Mouse (Mus musculus) lung, postnatal 0 days (tissue): Measurements from ENCODE around the gene Arih2. TPM values are rescaled to one million over a fixed set of nuclear protein-coding genes. Genes with fewer than 3 reads are reported as not detected.
A peak's percentile ranks its signal among the peaks of the same experiment; 100 is the strongest.

Experiments used
- ATAC-seq: fragments of 200-750 bp; cut with Nextera tagmentation; 2 replicates; pipeline ENCODE4 v1.8.0; 2017; ENCODE audit warnings: moderate library complexity
- DNase-seq: peaks from one replicate; pipeline ENCODE4 v3.0.0-alpha.2; 2016; ENCODE audit warnings: low spot score
- H3K27ac ChIP-seq: fragments of 300-500 bp; sonication (generic); 2 replicates; pipeline ENCODE4 v1.5.1; 2014; ENCODE audit warnings: antibody characterized with exemption, mild to moderate bottlenecking, low read length, mixed read lengths
- H3K27me3 ChIP-seq: fragments of 300-500 bp; sonication (generic); replicated peaks from 2 replicates; pipeline ENCODE4 v1.6.1; 2014; ENCODE audit warnings: low read length, mixed read lengths; ENCODE audit not compliant: insufficient read depth
- H3K36me3 ChIP-seq: fragments of 300-500 bp; sonication (generic); 2 replicates; pipeline ENCODE4 v1.6.1; 2014; ENCODE audit warnings: low read length, mixed read lengths; ENCODE audit not compliant: insufficient read depth
- H3K4me1 ChIP-seq: fragments of 300-500 bp; sonication (generic); 2 replicates; pipeline ENCODE4 v1.6.1; 2014; ENCODE audit warnings: antibody characterized with exemption, low read depth, low read length, mixed read lengths; ENCODE audit not compliant: insufficient read depth
- H3K4me2 ChIP-seq: fragments of 300-500 bp; sonication (generic); replicated peaks from 2 replicates; pipeline ENCODE4 v1.6.1; 2014; ENCODE audit warnings: low read depth, mild to moderate bottlenecking, low read length, moderate library complexity, mixed read lengths
- H3K4me3 ChIP-seq: fragments of 300-500 bp; sonication (generic); 2 replicates; pipeline ENCODE4 v1.5.1; 2014; ENCODE audit warnings: low read depth, low read length
- H3K9ac ChIP-seq: fragments of 300-500 bp; sonication (generic); replicated peaks from 2 replicates; pipeline ENCODE4 v1.6.1; 2014; ENCODE audit warnings: low read depth, mild to moderate bottlenecking
- H3K9me3 ChIP-seq: fragments of 300-500 bp; sonication (generic); 2 replicates; pipeline ENCODE4 v1.6.1; 2016; ENCODE audit warnings: low read length, mixed read lengths
- CTCF ChIP-seq: IDR thresholded peaks from 2 replicates; pipeline ENCODE4 v1.5.1; 2016; ENCODE audit warnings: antibody characterized with exemption, mild to moderate bottlenecking
- EP300 ChIP-seq: IDR thresholded peaks from 2 replicates; pipeline ENCODE4 v1.6.1; 2016; ENCODE audit warnings: antibody characterized with exemption, mild to moderate bottlenecking, control low read depth
- WGBS: fragments of 180-500 bp; shearing (Covaris S2); extraction: QIAGEN DNeasy Blood & Tissue Kit; methylation state at CpG from one replicate; pipeline ENCODE4 v1.1.7; 2014; 5-methylcytosine and 5-hydroxymethylcytosine counted together
- polyA plus RNA-seq: library from polyadenylated mRNA; unstranded; fragments of >200 nt; fragmentation: Nextera tagmentation; extraction: Ambion mirVana; gene quantifications from 2 replicates; pipeline ENCODE4 v1.2.1, GENCODE M21; 2015

The Arih2 gene
- polyA plus RNA-seq, 1 experiment from 2014 or later: 31.1 TPM

DNA sequence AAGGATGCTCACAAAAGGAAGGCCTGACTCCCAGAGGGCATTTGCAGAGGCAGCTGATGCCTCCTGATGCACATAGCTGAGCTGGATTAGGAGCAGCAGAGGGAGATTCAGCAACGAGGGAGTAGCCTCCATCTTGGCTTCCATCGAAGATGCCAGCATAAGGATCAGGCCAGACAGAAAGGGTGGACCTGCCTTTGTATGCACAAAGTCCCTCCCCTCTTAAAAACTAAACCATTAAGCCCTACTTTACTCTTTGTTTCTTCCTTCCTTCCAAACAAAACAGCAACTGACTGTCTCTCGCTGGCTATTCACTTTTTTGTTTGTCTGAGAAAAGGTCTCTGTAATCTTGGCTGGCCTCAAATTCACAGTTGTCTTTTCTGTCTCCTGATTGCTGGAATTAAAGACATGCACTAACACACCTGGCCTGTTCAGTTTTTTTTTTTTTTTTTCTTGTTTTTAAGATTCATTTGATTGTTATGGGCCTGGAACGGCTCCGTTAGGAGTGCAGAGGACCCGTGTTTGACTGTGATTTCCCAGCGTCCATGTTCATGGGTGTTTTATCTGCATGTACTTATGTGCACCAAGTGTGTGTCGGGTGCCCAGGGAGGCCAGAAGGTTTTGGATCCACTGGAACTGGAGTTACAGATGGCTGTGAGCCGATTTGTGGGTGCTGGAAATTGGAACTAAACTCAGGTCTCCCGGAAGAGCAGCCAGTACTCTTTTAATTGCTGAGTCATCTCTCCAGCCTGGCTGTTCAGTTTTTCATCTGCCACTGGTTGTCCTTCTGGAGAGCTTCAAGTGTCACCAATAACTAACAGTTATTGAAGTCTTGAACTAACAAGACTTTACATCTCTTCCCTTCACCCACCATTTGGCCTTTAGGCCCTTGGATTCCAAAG is 5.6 kb upstream of the Arih2 start:
- no peaks in the 10 kb centered on the region for H3K27me3 ChIP-seq
- TF ChIP-seq CTCF (no peak), EP300 (no peak)
- 76% methylated on average over 10 of the region's 10 CpGs for WGBS

DNA sequence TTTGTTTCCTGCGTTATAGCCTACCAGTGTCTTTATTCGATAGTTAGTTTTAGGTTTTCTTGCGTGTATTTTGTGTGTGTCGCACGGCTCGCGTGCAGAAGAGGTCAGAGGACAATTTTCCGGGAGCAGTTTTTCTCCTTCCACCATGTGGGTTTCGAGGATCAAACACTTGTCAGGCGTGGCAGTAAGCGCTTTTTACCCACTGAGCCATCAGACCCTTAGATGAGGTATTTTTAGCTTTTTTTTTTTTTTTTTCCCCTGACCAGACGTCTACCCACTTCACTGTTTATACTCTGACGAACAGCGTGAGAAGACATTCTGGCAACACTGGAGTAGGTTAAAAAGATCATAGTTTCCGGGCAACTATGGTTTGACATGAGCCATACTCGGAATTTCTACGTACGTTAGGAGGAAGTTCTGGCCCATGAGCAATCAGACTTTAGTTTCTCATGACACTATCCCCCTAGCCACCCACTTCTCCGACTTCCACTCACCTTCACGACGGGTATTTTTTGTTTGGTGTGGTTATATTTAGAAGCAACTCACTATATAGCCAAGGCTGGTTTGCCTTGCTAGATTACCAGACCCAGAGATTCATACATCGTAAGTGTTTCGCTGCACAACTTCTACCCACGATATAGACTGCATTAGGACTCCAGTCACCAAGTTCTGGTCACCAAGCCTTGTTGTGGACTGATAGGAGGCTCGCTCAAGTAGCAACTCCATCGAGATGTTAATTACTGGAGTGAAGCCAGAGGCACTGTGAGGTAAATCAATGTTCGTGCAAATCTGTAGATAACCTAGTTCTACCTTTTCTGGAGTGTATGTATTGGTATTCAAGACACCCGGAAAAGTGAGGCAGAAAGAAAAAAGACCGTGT is 615 bp upstream of the Arih2 start:
- peak overlapping the region; percentile 92 for H3K9ac ChIP-seq
- TF ChIP-seq CTCF (no peak), EP300 (no peak)
- peak; percentile 74 for DNase-seq
- 17% methylated on average over 29 of the region's 29 CpGs for WGBS
- peaks cover 11% of the 10 kb centered on the region; the same call in 1 of the 2 replicates for H3K4me1 ChIP-seq
- peak; percentile 27 for ATAC-seq
- H3K27me3 ChIP-seq: no peaks in the 10 kb centered on the region
- peak overlapping the region; percentile 69 for H3K4me2 ChIP-seq
- peak overlapping the region; percentile 98 for H3K27ac ChIP-seq
- H3K4me3 ChIP-seq: peak overlapping the region; percentile 93
- no peaks in the 10 kb centered on the region for H3K36me3 ChIP-seq
- H3K9me3 ChIP-seq: no peaks in the 10 kb centered on the region

More for the DNA sequence above, 5.6 kb upstream of the Arih2 start:
- no peak overlapping the region for H3K9ac ChIP-seq
- no peaks in the 10 kb centered on the region for H3K36me3 ChIP-seq
- DNase-seq (no peak), ATAC-seq (no peak)
- no peaks in the 10 kb centered on the region; the same call in 1 of the 2 replicates for H3K4me1 ChIP-seq
- no peak overlapping the region for H3K4me2 ChIP-seq
- no peak overlapping the region for H3K27ac ChIP-seq
- no peaks in the 10 kb centered on the region for H3K9me3 ChIP-seq
- H3K4me3 ChIP-seq: no peak overlapping the region

DNA sequence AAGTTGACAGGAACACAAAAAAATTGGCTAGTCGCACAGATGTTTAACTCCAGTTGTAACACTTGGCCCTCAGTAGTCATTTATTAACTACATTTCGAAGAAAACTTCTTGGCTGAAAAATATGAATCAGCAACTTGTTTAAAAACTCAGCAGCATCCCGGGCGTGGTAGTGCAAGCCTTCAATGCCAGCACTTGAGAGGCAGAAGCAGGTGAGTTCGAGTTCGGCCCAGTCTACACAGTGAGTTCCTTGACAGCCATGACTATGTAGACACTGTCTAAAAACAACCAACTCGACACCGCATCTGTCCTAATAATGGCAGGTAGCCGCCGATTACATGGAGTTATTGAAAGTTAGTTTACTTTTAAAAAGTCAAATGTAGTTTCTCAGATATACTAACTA is 1.0 kb downstream of the Arih2 start:
- Histone ChIP-seq H3K9me3 (no peaks in the 10 kb centered on the region), H3K9ac (peak overlapping the region; percentile 92), H3K36me3 (no peaks in the 10 kb centered on the region), H3K27ac (peak overlapping the region; percentile 98), H3K4me1 (peaks cover 11% of the 10 kb centered on the region; the same call in 1 of the 2 replicates), H3K27me3 (no peaks in the 10 kb centered on the region), H3K4me3 (peak overlapping the region; percentile 93), H3K4me2 (peak overlapping the region; percentile 69)
- peak; percentile 57 for DNase-seq
- 21% methylated on average over 10 of the region's 10 CpGs for WGBS
- TF ChIP-seq CTCF (no peak), EP300 (no peak)
- ATAC-seq: no peak

DNA sequence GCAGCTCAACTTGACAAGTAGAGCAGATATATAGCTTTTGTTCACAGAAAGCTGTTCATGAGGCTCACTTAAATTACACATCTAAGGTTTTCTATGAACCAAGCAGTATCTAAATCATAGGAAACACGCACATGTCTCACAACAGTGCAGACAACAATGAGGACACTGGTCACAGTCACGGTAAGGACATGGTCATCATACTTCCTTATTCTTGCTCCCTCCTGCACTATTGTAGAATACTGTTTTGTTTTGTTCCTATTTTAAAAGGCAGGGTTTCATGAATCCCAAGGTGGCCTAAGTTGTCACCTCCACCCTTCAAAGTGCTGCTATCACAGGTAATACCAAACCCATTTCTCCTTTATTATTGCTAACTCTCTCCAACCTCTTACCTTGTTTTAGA is 9.4 kb downstream of the Arih2 start:
- Histone ChIP-seq H3K9ac (no peak overlapping the region), H3K27me3 (no peaks in the 10 kb centered on the region), H3K36me3 (peaks cover 13% of the 10 kb centered on the region; the same call in 1 of the 2 replicates), H3K9me3 (no peaks in the 10 kb centered on the region), H3K4me1 (no peaks in the 10 kb centered on the region), H3K4me3 (no peak overlapping the region), H3K27ac (no peak overlapping the region), H3K4me2 (no peak overlapping the region)
- 85% methylated on average over 2 of the region's 2 CpGs for WGBS
- DNase-seq (no peak), ATAC-seq (no peak)
- no peak for TF ChIP-seq EP300

DNA sequence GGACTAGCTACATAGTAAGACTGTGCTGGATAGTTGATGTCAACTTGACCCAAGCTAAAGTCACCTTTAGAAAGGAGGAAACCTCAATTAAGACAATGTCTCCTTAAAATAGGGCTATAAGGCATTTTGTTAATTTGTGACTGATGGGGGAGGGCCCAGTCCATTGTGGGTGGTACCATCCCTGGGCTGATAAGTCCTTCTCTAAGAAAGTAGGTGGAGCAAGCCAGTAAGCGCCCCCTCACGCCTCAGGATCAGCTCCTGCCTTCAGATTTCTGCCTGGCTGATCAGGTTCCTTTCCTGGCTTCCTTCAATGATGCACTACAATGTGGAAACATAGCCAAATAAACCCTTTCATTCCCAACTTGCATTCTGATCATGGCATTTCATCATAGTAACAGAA is 13.8 kb downstream of the Arih2 start:
- no peak for ATAC-seq
- no peak overlapping the region for H3K4me2 ChIP-seq
- peaks cover 3% of the 10 kb centered on the region; the same call in 1 of the 2 replicates for H3K4me1 ChIP-seq
- TF ChIP-seq CTCF (no peak), EP300 (no peak)
- no peaks in the 10 kb centered on the region for H3K9me3 ChIP-seq
- no peaks in the 10 kb centered on the region for H3K27me3 ChIP-seq
- H3K9ac ChIP-seq: no peak overlapping the region
- no peak overlapping the region for H3K4me3 ChIP-seq
- DNase-seq: no peak
- H3K36me3 ChIP-seq: peaks cover 7% of the 10 kb centered on the region; the same call in 1 of the 2 replicates
- WGBS: 76% methylated on average over 2 of the region's 2 CpGs
- H3K27ac ChIP-seq: no peak overlapping the region

DNA sequence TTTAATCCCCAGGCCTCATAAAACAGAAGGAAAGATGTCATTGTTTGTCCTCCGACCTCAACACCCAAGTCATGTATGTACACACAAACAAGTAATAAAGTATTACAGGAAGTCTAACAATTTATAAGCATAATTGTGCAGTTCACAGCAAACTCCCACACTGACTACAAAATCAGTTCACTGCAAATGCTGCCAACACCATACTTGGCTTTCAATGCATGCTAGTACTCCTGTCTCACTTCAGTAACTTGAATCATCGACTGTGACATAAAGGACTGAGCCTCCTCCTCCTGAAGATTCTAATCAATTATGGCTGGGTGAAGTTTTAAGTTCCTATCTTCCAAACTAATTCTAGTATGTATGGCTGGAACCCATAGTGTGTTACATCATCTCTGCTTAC is 15.3 kb downstream of the Arih2 start:
- no peak for TF ChIP-seq CTCF
- TF ChIP-seq EP300: no peak
- ATAC-seq (no peak), DNase-seq (no peak)
- H3K4me2 ChIP-seq: no peak overlapping the region
- no peaks in the 10 kb centered on the region for H3K9me3 ChIP-seq
- H3K4me1 ChIP-seq: peaks cover 3% of the 10 kb centered on the region; the same call in 1 of the 2 replicates
- no peaks in the 10 kb centered on the region for H3K36me3 ChIP-seq
- 71% methylated on average over 2 of the region's 2 CpGs for WGBS
- no peak overlapping the region for H3K4me3 ChIP-seq
- no peak overlapping the region for H3K9ac ChIP-seq
- H3K27ac ChIP-seq: no peak overlapping the region
- H3K27me3 ChIP-seq: no peaks in the 10 kb centered on the region
